Mouse (Mus musculus) retina, embryonic 14.5 days (tissue): ENCODE measurements around the gene Nrp2.
A peak's percentile ranks its signal among the peaks of the same experiment; 100 is the strongest.

ENCODE experiments used
- DNase-seq: peaks from one replicate; pipeline ENCODE4 v3.0.0-alpha.2; 2015; ENCODE audit warnings: low spot score

Gene Nrp2

DNA sequence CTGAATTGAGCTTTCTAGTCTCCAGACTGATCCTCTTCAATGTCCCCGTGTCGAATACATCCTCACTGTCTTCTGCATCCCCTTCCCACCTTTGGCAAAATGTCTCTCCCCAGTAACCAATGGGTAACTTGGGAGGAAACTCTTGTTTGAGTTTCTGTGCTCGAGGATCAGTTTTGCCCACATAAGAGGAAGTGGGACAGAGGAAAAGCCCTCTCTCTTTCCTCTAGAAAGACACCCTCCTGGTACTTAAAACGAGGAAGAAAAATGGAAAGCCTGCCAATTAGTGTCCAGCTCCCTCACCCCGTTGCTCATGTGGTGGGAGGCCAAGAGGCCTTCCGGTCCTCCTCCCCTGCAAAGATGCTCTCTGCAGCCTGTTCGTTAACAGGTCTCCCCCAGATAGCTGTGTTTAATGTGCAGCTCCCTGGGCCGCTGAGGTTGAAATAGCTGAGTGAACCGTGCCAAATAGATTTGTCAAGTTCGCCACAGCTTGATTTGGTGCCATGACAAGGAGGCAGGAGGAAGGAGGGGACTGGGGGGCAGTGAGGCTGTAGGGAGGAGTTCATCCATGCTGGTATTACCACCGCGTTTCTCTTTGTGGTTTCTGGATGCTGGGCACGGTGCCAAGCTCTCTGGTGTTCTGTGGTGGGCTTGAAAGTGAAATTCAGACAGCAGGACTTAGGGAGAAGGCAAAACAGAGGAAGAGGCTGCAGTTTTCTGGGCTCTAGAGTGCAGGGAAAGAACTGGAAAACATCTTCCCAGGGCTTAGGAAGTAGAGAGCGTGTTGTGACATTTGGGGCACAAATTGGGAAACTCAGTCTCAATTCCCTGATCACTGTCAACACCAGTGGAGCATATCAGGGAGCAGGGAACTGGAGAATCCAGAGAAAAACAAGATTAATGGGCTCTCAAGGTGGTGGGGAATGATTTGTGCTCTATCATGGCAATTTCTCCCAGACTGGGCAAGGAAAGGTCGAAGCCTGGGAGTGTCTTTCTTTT lies 48.2 kb downstream of the Nrp2 start:
- peak; percentile 22 for DNase-seq

- DNase-seq: no peak
Observed at GRCm38 (mm10) chr1:62752055-62752454, 49.0 kb downstream of the Nrp2 start.

DNA sequence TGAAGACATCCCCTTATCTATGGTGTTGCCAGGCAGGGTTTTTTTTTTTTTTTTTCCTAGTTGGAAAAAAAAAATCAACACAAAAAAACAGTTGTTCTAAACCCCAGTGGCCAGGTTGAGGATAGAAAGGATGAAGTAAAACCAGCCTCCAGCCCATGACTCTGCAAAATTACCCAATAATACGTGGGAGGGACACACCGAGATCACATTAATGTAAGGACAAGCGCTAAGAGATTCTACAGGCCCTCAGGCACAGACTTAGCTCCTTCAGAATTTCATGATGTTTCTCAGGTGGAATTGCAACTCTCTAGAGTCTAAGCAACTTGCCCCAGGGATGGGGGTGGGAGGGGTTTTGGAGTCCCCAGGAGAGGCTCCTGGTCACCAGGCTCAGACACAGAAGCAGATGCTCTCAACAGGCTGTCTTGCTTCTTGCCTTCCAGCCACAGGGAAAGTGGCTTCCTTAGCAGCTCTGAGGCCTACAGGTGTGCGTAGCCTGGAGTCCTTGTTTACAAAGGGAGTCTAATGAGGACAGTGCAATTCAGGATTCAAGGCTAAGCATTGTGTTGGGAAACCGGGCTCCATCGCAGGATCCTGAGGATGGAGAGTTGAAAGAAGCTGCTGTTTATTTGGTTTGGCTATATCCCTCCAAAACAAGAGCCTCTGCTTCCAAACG lies 49.7 kb downstream of the Nrp2 start:
- no peak for DNase-seq

- DNase-seq: no peak
Observed at GRCm38 (mm10) chr1:62754066-62754835, 51.2 kb downstream of the Nrp2 start.

DNA sequence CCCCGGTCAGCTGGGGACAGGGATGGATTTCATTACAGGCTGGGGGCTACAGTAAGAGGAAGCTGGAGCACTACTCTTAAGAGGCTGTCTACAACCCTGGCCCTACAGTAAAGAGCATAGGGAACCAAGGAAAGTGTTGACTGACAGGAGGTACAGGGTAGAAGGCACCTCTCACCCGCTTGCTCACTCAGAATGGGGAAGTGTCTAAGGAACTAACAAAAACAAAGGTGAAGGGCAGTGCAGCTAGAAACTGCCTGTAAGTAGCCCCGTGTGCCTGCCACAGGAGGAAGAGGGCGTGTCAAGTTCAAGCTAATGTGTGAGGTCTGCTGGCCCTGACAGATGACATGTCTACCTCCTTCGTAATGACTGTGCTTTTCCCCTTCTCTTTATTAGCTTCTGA lies 57.0 kb downstream of the Nrp2 start:
- no peak for DNase-seq

DNA sequence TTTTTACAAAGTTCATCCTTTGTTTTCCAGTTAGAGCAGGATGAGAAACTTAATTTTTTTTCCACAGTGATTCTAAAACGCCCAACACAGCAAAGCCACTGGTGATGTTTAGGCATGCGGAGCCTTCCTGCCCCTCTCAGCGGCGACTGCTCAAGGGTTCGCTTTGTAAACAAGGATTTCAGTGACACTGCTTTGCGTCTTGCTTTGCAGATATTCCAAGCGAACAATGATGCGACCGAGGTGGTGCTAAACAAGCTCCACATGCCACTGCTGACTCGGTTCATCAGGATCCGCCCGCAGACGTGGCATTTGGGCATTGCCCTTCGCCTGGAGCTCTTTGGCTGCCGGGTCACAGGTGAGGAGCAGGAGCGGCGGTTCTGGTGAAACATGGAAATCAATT lies 57.5 kb downstream of the Nrp2 start:
- no peak for DNase-seq

DNA sequence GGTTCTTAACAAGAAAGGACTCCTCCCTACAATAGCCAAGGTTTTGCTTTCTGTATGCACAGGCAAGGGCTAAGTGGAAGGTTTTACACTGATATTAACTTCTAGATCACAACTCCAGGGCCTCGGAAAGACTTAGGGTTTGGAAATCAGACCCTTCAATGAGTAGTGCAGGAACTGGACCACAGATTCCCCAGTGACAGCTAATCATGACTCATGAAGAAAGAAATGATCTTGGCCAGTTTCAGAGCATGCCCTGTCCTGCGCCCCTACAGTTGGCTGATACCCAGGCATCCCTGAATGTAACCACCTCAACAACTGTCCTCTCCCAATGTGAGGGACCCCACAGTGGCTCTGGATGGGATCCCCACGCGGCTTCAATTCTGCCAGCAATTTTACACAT lies 60.7 kb downstream of the Nrp2 start:
- DNase-seq: no peak

GRCm38 (mm10) chr1:62765171-62765570 lies 62.1 kb downstream of the Nrp2 start:
- no peak for DNase-seq

- DNase-seq: no peak
Observed at GRCm38 (mm10) chr1:62766766-62767165, 63.7 kb downstream of the Nrp2 start.

DNA sequence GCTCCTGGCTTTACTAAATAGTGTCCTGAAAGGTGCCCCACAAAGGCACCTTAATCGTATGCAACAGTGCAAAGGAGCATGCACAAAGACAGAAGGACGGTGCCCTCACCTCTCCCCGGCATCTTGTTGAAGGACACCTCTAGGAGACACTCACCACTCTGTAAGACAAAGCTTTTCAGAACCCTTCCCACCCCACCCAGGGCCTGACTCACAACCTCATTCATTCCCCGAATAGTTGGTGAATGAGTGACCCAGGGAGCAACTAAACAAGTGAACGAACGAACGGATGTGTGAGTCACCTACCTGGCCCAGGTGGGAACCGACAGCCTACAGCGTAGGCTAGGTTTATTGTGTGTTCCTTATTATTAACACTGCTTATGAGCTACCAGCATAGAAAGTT lies 64.5 kb downstream of the Nrp2 start:
- no peak for DNase-seq

- no peak for DNase-seq
Observed at GRCm38 (mm10) chr1:62770576-62770975, 67.5 kb downstream of the Nrp2 start.

- no peak for DNase-seq
Observed at GRCm38 (mm10) chr1:62772391-62772790, 69.3 kb downstream of the Nrp2 start.

DNA sequence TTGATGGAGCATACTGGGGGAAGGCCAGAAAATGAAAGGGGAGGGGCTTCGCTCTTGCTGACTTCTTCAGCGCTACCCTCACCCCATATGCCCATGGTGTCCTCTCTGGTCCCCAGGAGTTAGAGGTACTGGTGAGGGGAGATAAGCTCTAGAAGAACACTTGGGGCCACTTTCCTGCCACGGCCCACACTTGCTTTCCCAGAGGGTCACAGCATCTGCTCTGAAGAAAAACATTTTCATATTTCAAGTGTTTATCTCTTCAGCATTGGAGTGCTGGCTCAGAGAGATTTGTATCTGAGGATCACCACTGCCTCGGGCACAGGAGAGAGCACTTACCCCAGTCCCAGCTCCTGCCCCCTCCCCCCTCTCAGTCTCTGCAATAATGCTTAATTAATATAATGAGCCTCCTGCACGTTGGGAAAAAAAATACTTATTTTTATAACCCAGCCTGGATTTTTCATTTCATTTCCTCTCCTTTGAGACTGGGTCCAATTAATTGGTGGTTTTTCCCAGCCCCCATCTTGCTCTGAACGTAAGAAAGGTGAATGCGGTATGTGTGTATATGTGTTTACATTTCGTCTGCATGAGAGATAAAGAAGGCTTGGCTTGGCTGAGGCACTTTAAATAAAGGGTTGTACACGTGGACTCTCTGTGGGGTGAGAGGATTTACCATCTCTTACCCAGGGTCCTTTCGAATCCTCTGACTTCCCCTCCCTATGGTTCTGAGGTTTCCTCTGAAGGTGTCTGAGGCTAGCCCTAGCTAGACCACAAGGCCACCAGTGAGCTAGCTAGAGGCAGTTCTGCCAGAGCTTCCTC lies 70.2 kb downstream of the Nrp2 start:
- DNase-seq: no peak

DNA sequence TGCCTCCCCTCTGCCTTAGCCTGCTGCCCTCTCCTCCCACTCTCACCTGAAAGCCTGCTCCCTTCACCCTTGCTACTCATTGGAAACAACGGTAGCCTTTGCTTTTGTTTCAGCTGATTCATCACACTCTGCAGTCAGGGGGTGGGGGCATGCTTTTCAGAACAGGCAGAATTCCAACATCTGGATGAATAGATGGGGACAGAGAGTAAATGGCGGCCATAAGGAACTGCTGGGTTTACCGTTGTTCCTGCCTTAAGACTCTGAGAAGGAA lies 70.8 kb downstream of the Nrp2 start:
- no peak for DNase-seq

DNA sequence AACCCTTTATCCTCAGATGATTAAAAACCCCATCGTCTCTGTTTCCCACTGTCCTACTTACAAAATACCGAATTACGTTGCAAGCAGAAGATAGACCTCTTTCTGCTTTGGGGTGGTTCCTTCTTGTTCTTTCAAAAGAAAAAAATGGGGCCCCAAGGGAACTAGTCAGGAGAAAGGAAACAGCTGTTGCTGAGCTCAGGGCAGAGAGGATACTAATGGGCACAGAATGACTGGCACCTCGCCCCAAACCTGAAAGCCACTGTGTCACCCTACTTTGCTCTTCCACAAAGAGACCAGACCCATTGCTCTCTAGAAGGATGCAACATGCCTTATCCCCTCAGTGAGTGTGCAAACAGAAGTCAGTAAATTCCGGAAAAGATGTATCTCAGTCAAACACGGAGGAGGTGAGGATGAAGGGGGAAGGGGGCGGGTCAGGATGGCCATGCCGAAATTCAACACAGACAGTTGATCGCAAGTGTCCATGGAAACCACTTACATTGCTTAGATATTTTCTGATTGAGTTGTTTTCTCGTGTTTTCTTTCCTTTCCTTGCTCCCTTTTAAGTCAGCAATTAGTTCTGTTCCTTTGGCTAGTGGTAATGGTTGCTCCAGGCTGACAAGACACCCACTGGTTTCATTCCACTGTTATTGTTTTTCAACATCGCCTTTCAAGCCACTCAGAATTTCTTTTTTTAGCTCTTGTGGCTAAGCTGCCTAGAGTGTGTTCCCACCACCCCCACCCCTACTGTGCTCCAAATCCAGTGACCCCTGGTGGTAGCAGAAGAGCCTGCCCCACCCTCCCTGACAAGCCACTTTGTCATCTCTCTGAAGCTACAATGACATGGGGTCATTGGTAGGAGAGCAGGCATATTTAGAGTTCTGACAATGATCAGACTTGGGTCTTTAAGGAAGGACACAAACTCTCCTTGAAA lies 71.5 kb downstream of the Nrp2 start:
- DNase-seq: no peak

- DNase-seq: no peak
Observed at GRCm38 (mm10) chr1:62777320-62778235, 74.5 kb downstream of the Nrp2 start.

- no peak for DNase-seq
Observed at GRCm38 (mm10) chr1:62778910-62779309, 75.8 kb downstream of the Nrp2 start.

GRCm38 (mm10) chr1:62780068-62780761 lies 77.1 kb downstream of the Nrp2 start:
- peak; percentile 47 for DNase-seq

GRCm38 (mm10) chr1:62782155-62782554 lies 79.1 kb downstream of the Nrp2 start:
- no peak for DNase-seq
